Mouse (Mus musculus) neural tube, embryonic 12.5 days (tissue): ENCODE data around the gene 4930523C07Rik. TPM values are rescaled to one million over a fixed set of nuclear protein-coding genes. Genes with fewer than 3 reads are reported as not detected.

Experiments used
- ATAC-seq: fragments of 200-750 bp; cut with Nextera tagmentation; 2 replicates; pipeline ENCODE4 v1.8.0; 2017; ENCODE audit warnings: low read depth, mild to moderate bottlenecking, moderate TSS enrichment, moderate library complexity; ENCODE audit not compliant: low FRiP score
- H3K27ac ChIP-seq: fragments of 300-500 bp; sonication (generic); 2 replicates; pipeline ENCODE4 v1.5.1; 2016
- H3K27me3 ChIP-seq: fragments of 300-500 bp; sonication (generic); replicated peaks from 2 replicates; pipeline ENCODE4 v1.6.1; 2016; ENCODE audit warnings: mild to moderate bottlenecking
- H3K36me3 ChIP-seq: fragments of 300-500 bp; sonication (generic); 2 replicates; pipeline ENCODE4 v1.6.1; 2016; ENCODE audit warnings: mild to moderate bottlenecking
- H3K4me1 ChIP-seq: fragments of 300-500 bp; sonication (generic); 2 replicates; pipeline ENCODE4 v1.6.1; 2016
- H3K4me2 ChIP-seq: fragments of 300-500 bp; sonication (generic); replicated peaks from 2 replicates; pipeline ENCODE4 v1.6.1; 2016; ENCODE audit warnings: mild to moderate bottlenecking
- H3K4me3 ChIP-seq: fragments of 300-500 bp; sonication (generic); 2 replicates; pipeline ENCODE4 v1.5.1; 2016
- H3K9ac ChIP-seq: fragments of 300-500 bp; sonication (generic); 2 replicates; pipeline ENCODE4 v1.6.1; 2016; ENCODE audit warnings: mild to moderate bottlenecking
- H3K9me3 ChIP-seq: fragments of 300-500 bp; sonication (generic); 2 replicates; pipeline ENCODE4 v1.6.1; 2016; ENCODE audit warnings: mild to moderate bottlenecking
- WGBS: fragments of 180-500 bp; shearing (Covaris S2); methylation state at CpG from one replicate; pipeline ENCODE4 v1.1.7; 2016; 5-methylcytosine and 5-hydroxymethylcytosine counted together
- polyA plus RNA-seq: library from polyadenylated mRNA; unstranded; fragments of >200 nt; fragmentation: Nextera tagmentation; extraction: Ambion mirVana; gene quantifications from 2 replicates; pipeline ENCODE4 v1.2.1, GENCODE M21; 2016

4930523C07Rik gene
- polyA plus RNA-seq, 1 experiment from 2014 or later: 2.8 TPM

GRCm38 (mm10) chr1:160049131-160049880, 5.1 kb downstream of the 4930523C07Rik start:
- H3K4me3 ChIP-seq: no peak overlapping the region
- WGBS: 84% methylated on average over 5 of the region's 5 CpGs
- H3K4me2 ChIP-seq: no peak overlapping the region
- no peaks in the 10 kb centered on the region for H3K36me3 ChIP-seq
- H3K4me1 ChIP-seq: no peaks in the 10 kb centered on the region
- H3K9ac ChIP-seq: no peak overlapping the region
- H3K9me3 ChIP-seq: no peaks in the 10 kb centered on the region
- no peak for ATAC-seq
- no peaks in the 10 kb centered on the region for H3K27me3 ChIP-seq
- H3K27ac ChIP-seq: no peak overlapping the region

GRCm38 (mm10) chr1:160050898-160051297, 6.7 kb downstream of the 4930523C07Rik start:
- Histone ChIP-seq H3K27me3 (no peaks in the 10 kb centered on the region), H3K36me3 (no peaks in the 10 kb centered on the region), H3K4me3 (no peak overlapping the region), H3K9ac (no peak overlapping the region), H3K4me2 (no peak overlapping the region), H3K9me3 (no peaks in the 10 kb centered on the region), H3K4me1 (no peaks in the 10 kb centered on the region), H3K27ac (no peak overlapping the region)
- ATAC-seq: no peak
- 88% methylated on average over 6 of the region's 6 CpGs for WGBS

- H3K27ac ChIP-seq: no peak overlapping the region
- ATAC-seq: no peak
- no peaks in the 10 kb centered on the region for H3K27me3 ChIP-seq
- 91% methylated on average over 2 of the region's 2 CpGs for WGBS
- H3K4me1 ChIP-seq: no peaks in the 10 kb centered on the region
- no peak overlapping the region for H3K4me3 ChIP-seq
- no peak overlapping the region for H3K9ac ChIP-seq
- H3K9me3 ChIP-seq: no peaks in the 10 kb centered on the region
- H3K36me3 ChIP-seq: no peaks in the 10 kb centered on the region
- no peak overlapping the region for H3K4me2 ChIP-seq
These were observed 8.6 kb downstream of the 4930523C07Rik start for GRCm38 (mm10) chr1:160052556-160053315.

GRCm38 (mm10) chr1:160053510-160054305, 9.5 kb downstream of the 4930523C07Rik start:
- Histone ChIP-seq H3K4me3 (no peak overlapping the region), H3K27me3 (no peaks in the 10 kb centered on the region), H3K27ac (no peak overlapping the region), H3K9ac (no peak overlapping the region), H3K4me2 (no peak overlapping the region), H3K4me1 (no peaks in the 10 kb centered on the region), H3K9me3 (no peaks in the 10 kb centered on the region), H3K36me3 (no peaks in the 10 kb centered on the region)
- WGBS: 88% methylated on average over 5 of the region's 5 CpGs
- no peak for ATAC-seq

GRCm38 (mm10) chr1:160054366-160055078, 10.3 kb downstream of the 4930523C07Rik start:
- H3K27ac ChIP-seq: no peak overlapping the region
- H3K4me3 ChIP-seq: no peak overlapping the region
- WGBS: 85% methylated on average over 5 of the region's 5 CpGs
- no peaks in the 10 kb centered on the region for H3K36me3 ChIP-seq
- no peak for ATAC-seq
- no peaks in the 10 kb centered on the region for H3K4me1 ChIP-seq
- H3K9ac ChIP-seq: no peak overlapping the region
- H3K27me3 ChIP-seq: no peaks in the 10 kb centered on the region
- no peak overlapping the region for H3K4me2 ChIP-seq
- no peaks in the 10 kb centered on the region for H3K9me3 ChIP-seq

- no peaks in the 10 kb centered on the region for H3K27me3 ChIP-seq
- WGBS: 69% methylated on average over 3 of the region's 3 CpGs
- H3K4me2 ChIP-seq: no peak overlapping the region
- no peak overlapping the region for H3K27ac ChIP-seq
- H3K36me3 ChIP-seq: no peaks in the 10 kb centered on the region
- no peaks in the 10 kb centered on the region for H3K4me1 ChIP-seq
- no peak for ATAC-seq
- no peak overlapping the region for H3K4me3 ChIP-seq
- H3K9me3 ChIP-seq: no peaks in the 10 kb centered on the region
- H3K9ac ChIP-seq: no peak overlapping the region
These were observed 13.5 kb downstream of the 4930523C07Rik start for GRCm38 (mm10) chr1:160057657-160058056.

GRCm38 (mm10) chr1:160059908-160060307, 15.7 kb downstream of the 4930523C07Rik start:
- Histone ChIP-seq H3K36me3 (no peaks in the 10 kb centered on the region), H3K4me1 (no peaks in the 10 kb centered on the region), H3K27ac (no peak overlapping the region), H3K9ac (no peak overlapping the region), H3K4me3 (no peak overlapping the region), H3K9me3 (no peaks in the 10 kb centered on the region), H3K4me2 (no peak overlapping the region), H3K27me3 (no peaks in the 10 kb centered on the region)
- WGBS: 78% methylated on average over 1 of the region's 1 CpGs
- ATAC-seq: no peak

- WGBS: 76% methylated on average over 6 of the region's 6 CpGs
- H3K4me1 ChIP-seq: no peaks in the 10 kb centered on the region
- H3K9me3 ChIP-seq: no peaks in the 10 kb centered on the region
- no peak overlapping the region for H3K27ac ChIP-seq
- H3K4me2 ChIP-seq: no peak overlapping the region
- H3K36me3 ChIP-seq: no peaks in the 10 kb centered on the region
- H3K4me3 ChIP-seq: no peak overlapping the region
- H3K27me3 ChIP-seq: no peaks in the 10 kb centered on the region
- H3K9ac ChIP-seq: no peak overlapping the region
- no peak for ATAC-seq
These were observed 16.4 kb downstream of the 4930523C07Rik start for GRCm38 (mm10) chr1:160060542-160060941.

GRCm38 (mm10) chr1:160061321-160061720, 17.1 kb downstream of the 4930523C07Rik start:
- no peaks in the 10 kb centered on the region for H3K36me3 ChIP-seq
- WGBS: 83% methylated on average over 5 of the region's 5 CpGs
- no peaks in the 10 kb centered on the region for H3K9me3 ChIP-seq
- H3K4me1 ChIP-seq: no peaks in the 10 kb centered on the region
- no peak overlapping the region for H3K9ac ChIP-seq
- H3K4me3 ChIP-seq: no peak overlapping the region
- no peaks in the 10 kb centered on the region for H3K27me3 ChIP-seq
- H3K27ac ChIP-seq: no peak overlapping the region
- no peak overlapping the region for H3K4me2 ChIP-seq
- ATAC-seq: no peak

GRCm38 (mm10) chr1:160061725-160062366, 17.7 kb downstream of the 4930523C07Rik start:
- Histone ChIP-seq H3K4me1 (no peaks in the 10 kb centered on the region), H3K4me3 (no peak overlapping the region), H3K9me3 (peaks cover 4% of the 10 kb centered on the region), H3K27ac (no peak overlapping the region), H3K4me2 (no peak overlapping the region), H3K36me3 (no peaks in the 10 kb centered on the region), H3K9ac (no peak overlapping the region), H3K27me3 (no peaks in the 10 kb centered on the region)
- ATAC-seq: no peak
- 51% methylated on average over 3 of the region's 3 CpGs for WGBS

- 85% methylated on average over 7 of the region's 7 CpGs for WGBS
These were observed 20.5 kb downstream of the 4930523C07Rik start for GRCm38 (mm10) chr1:160064547-160065144.

More at GRCm38 (mm10) chr1:160064547-160065144, 20.5 kb downstream of the 4930523C07Rik start:
- Histone ChIP-seq H3K4me2 (no peak overlapping the region), H3K27me3 (no peaks in the 10 kb centered on the region), H3K4me3 (no peak overlapping the region), H3K27ac (no peak overlapping the region), H3K9me3 (peaks cover 8% of the 10 kb centered on the region), H3K36me3 (no peaks in the 10 kb centered on the region), H3K4me1 (no peaks in the 10 kb centered on the region), H3K9ac (no peak overlapping the region)
- ATAC-seq: no peak
